Mouse (Mus musculus): Measurements from ENCODE around the gene Hdac7.

Hdac7 gene

GRCm38 (mm10) chr15:97788821-97789220 lies 55.5 kb downstream of the Hdac7 start:
- no peak for DNase-seq (ENCODE audit: low spot score)

DNA sequence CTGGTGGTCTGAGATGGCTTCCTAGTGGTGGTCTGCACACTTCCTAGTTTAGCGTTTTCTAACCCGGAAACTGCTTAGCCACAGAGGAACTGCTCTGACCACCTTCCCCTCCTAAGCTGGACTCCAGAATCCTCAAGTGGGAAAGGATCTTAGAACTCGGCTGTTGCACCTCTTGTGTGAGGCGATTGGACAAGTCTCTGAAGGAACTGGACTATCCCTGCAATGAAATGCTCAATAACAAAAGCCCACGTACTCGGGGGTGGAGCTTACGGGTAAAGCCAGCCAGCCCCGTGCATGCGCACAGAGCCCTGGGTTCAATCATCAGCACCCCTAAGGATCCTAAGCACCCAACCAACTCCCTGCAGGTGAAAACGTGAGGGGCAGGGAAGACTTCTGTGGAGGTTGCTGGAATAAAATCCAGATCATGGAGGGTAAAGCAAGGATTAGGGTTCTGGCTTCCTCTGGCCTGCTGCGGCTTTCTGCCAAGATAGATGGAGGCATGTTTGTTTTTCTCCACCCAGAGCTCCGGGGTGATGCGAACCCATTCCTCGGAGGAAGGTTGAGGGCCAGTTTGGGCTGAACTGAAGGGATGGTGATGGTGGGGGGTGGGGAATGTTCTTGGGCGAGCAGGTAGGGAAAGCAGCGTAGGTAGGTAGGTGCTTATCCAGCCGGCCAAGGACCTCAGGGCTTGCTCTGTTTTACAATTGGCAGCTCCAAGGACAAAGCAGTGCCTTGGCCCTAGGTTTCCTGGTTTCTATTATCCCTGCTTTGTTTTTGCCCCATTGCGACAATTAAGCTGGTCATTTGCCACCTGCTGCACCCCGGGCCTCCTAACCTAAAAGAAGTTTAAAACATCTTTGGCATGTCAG lies 56.3 kb downstream of the Hdac7 start:
- DNase-seq (ENCODE audit: low spot score), result no peak

GRCm38 (mm10) chr15:97787148-97787798 lies 57.0 kb downstream of the Hdac7 start:
- DNase-seq (ENCODE audit: low spot score), result no peak

GRCm38 (mm10) chr15:97786412-97787112 lies 57.7 kb downstream of the Hdac7 start:
- no peak for DNase-seq (ENCODE audit: low spot score)

- no peak for DNase-seq (ENCODE audit: low spot score)
Measured at GRCm38 (mm10) chr15:97785731-97786411, 58.4 kb downstream of the Hdac7 start.

GRCm38 (mm10) chr15:97784561-97785161 lies 59.6 kb downstream of the Hdac7 start:
- DNase-seq (ENCODE audit: low spot score), result no peak

GRCm38 (mm10) chr15:97784092-97784559 lies 60.2 kb downstream of the Hdac7 start:
- peak; percentile 90 for DNase-seq (ENCODE audit: low spot score)

- DNase-seq (ENCODE audit: low spot score), result peak; percentile 79
Measured at GRCm38 (mm10) chr15:97782749-97783105, 61.6 kb downstream of the Hdac7 start.

DNA sequence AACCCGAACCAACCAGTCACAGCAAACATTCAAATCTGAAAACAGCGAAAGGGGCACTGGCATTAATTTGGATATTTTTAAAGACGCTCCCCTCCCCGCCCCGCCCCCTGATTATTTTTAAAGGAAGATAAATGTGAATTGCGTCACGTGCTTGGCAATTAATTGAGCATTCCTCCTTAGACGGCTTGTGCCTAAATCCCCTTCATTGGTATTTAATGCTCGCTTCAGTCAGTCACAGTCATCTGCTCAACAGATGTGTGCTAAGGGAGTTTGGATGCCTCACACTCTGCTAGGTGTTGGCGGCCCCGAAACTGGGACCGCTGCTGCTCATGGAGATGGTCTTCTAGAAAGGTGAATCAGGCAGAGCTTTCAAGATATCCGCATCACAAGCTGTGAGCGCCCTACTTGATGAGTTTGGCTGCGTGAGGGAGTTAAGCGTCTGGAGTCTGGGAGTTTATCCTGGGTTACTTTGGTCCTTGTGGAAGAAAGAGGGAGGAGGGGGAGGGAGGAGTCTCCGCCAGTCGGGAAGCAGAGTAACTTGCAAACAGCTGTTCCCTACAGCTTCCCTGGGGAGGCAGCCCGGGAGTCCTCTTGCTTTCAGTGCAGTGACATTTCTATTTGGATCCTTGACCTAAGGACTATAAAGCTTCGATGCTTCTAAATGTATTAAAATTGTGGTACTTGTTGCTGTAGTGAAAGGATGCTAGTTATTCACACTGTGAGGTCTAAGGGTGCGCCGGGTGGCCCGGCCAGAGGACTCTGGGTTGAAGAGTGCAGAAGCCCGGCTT lies 62.1 kb downstream of the Hdac7 start:
- no peak for DNase-seq (ENCODE audit: low spot score)

DNA sequence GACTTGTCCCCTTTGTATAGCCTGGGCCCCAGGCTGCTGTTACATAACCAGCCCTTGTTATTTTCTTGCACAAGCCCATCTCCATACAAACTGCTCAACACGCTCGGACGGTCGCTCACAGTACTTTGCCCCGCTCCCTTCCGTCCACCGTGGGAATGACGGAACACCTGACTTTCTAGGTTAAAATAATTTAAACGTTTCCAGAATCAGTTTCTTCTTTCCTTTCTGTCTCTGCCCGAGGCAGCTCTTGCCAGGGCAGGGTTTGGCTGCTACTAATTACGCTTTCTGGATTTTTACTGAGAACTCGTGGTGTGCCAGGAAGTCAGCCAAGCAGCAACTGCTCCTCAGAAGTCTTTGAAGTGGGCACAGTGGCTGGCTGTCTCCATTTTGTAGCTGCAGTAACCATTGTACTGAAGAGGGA lies 63.7 kb downstream of the Hdac7 start:
- DNase-seq (ENCODE audit: low spot score), result peak; percentile 77

- DNase-seq (ENCODE audit: low spot score), result no peak
Measured at GRCm38 (mm10) chr15:97779576-97779975, 64.7 kb downstream of the Hdac7 start.

DNA sequence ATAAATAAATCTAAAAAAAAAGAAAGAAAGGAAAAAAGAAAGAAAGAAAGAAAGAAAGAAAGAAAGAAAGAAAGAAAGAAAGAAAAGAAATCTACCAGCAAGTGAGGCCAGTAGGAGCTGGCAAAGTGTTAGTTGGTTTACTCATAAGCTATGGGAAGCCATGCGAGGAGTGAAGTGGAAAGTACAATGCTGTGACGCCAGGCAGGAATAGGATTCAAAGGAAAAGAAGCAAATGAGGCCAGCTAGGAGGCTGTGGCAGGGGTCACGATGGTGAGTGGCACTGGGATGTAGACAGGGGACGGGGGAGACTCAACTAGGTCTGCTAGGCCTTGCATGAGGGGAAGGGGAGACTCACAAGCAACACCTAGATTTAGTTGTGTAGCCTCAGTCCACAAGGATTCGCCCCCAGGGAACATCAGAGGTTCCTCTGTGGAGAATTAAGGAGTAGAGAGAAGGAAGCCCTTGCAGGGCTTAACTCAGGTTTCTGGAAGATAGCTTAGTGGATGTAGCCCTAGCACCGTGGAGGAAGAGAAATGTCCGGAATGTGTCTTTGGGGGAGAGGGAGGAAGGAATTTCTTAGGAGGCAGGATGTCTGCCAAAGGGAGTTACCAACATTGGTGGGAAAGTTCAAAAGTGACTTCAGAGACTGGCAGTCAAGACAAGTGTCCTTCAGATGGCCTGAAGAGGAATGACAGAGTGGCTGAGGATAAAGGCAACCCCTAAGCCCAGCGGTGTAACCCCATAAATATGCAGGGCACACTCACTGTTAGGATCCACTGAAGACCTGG lies 65.8 kb downstream of the Hdac7 start, which contains the start of gene Slc48a1:
Gene Slc48a1 (plus strand): TSS at position 210 of the 788 bp plus-strand sequence.
- DNase-seq (ENCODE audit: low spot score), result no peak

DNA sequence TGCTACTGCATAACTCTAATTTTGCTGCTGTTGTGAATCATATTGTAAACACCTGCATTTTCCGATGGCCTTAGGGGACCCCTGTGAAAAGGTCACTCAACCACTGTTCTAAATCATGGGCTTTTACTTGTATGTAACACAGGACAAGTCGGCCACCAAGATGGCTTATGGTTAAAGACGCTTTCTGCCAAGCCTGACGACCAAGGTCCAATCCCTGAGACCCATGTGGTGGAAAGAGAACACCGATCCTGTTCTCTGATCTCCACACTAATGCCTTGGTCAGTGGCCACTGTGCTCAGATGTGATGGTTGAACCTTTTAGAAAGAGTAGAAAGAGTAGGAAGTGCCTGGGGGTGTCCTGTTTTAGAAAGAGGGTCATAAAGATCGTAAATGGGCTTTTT lies 67.4 kb downstream of the Hdac7 start:
- DNase-seq (ENCODE audit: low spot score), result no peak

GRCm38 (mm10) chr15:97776514-97776913 lies 67.8 kb downstream of the Hdac7 start:
- peak; percentile 55 for DNase-seq (ENCODE audit: low spot score)

DNA sequence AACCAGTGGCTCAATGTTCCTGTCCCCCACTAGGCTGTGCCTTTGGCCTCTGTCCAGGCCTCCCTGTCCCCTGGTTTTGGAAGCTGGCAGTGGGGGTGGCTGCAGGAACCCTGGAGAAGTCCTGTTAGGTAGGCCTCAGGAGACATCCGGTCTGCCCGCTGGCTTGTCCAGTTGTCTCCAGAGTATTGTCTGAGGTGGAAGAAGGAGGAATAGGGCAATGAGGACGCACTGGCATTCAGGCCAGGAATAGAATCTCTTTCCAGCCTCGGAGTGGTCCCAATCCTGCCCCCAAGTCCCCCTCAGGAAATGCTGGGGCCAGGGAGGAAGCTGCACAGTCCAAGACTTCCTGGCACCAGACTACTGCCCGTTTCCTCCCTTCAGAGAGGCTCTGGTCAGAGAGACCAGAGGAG lies 70.3 kb downstream of the Hdac7 start:
- no peak for DNase-seq (ENCODE audit: low spot score)

DNA sequence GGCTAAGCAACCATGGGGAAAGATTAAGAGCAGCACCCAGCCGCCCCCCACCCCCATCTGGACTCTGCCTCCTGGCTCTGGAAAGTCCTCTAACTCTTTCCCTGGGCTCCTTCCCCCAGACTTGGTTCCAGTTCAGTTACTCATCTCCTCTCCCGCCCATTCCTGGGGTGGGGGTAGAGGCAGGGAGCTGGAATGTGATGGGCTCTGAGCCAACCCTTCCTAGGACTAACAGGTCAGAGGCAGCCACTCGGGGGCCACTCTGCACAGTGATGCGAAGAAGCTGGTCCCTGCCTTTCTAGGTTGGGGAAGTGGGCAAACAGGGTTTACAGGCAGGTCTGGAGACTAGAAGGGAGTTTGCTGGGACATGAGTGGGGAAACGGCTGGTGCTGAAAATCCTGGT lies 71.2 kb downstream of the Hdac7 start:
- no peak for DNase-seq (ENCODE audit: low spot score)

GRCm38 (mm10) chr15:97770280-97770679 lies 74.0 kb downstream of the Hdac7 start:
- DNase-seq (ENCODE audit: low spot score), result no peak

DNA sequence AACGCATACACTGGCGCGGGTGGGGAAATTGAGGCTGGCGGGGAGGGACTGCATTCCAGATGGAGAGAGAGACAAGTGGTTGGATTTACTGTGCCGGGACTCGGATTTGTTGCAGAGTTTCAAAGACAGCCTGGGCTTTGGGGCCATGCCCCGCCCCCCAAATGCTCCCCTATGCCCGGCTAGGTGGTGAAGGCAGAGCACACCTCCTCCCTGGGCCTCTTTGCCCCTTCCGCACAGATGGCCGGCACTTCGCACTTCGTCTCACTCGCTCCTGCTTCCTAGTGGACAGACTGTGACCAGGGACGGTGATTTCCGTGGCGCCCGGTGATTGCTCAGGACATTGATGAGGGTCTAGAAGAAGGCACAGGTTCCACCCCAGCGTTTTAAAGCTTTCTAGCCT lies 76.1 kb downstream of the Hdac7 start:
- no peak for DNase-seq (ENCODE audit: low spot score)

GRCm38 (mm10) chr15:97767280-97768186 lies 76.8 kb downstream of the Hdac7 start, which contains the start of gene Rapgef3:
Gene Rapgef3 (minus strand): TSS chr15:97767972.
- peak; percentile 77 for DNase-seq (ENCODE audit: low spot score)
